Mouse (Mus musculus) urinary bladder, postnatal 14 days (tissue): ENCODE measurements around the gene Vasp.

Experiments
- DNase-seq: peaks from one replicate; pipeline ENCODE4 v3.0.0; 2021; ENCODE audit warnings: low spot score

The Vasp gene

DNA sequence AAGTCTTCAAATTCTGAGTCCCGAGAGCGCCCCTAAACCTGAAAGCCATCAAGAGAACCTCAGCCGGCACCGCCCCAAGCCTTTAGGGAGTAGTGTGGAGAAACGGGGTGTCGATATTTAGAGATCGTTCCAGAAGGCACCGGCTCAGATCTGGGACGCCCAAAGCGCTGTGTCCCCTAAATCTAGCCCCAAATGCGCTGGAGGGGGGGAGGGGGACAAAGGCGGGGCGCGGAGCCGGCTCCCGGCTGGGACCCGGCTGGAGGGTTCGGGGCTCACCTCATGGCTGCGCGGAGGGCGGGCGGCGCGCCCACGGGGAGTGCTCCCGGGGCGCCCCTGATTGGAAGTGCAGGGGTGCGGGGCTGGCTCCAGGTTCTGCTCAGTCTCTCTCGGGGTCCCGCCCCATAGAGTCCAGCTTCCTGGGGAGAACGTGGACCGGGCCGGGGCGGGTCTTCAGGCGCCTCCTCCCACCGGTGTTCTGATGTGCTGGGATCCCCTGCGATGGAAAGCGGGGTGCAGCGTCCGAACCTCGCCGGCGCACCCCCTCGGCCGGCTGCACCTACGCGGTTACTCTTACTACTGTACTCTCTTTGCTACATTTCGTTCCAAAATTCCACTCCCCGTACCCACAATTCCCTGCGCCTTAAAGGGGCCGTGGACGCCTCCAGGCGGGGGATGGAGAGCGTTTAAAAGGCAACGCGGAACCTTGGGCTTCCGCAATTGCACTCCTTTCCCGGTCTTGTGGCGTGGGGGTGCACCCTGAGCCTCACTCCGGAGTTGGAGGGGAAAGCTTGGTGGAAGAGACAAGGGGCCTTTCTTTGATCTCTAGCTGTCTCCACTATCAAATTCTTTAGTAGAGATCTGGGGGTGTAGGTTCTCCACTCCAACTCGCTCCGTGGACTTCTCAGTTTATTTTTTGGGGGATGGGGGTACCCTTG is at the start of gene Vasp:
TSS of gene Vasp (minus strand) at position 580 of the 935 bp plus-strand sequence.
- DNase-seq, result peak; percentile 89

DNA sequence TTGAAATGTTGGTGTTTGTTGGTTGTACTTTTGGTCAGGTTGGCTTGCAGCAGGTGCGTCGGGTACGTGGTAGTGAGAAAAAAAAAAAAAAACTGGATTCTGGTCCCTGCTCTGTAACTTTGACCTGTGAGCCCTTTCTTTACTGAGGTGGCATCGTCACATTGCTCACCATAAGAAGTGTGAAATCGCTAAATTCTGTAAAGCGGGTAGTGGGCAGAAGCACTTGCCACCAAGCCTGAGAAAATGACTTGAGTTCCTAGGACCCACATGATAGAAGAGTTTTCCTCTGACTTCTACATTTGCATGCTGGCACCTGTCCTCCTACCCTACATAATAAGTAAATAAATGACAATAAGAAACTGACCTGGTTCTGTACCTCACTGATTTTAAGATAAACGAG is 49.0 kb upstream of the Vasp start:
- DNase-seq, result no peak

DNA sequence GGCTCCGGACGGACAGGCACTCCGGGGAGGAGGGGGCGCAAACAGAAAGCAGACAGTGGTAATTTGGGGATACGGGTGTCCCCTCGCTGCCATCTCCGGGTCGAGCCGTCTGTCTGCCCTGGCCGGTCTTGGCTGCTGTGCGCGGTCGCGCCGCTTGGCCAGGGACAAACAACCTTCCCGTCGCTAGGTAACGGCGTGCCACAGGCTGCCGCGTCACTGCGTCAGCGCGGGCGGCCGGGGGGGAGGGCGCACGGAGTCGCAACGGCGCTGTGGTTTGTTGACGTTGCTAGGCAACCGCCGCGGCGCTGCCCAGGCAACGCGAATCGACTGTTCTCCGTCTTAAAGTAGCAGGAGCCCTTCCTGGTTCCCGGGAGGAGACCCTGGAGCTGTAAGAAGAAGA is 48.3 kb upstream of the Vasp start:
- DNase-seq, result peak; percentile 97

DNA sequence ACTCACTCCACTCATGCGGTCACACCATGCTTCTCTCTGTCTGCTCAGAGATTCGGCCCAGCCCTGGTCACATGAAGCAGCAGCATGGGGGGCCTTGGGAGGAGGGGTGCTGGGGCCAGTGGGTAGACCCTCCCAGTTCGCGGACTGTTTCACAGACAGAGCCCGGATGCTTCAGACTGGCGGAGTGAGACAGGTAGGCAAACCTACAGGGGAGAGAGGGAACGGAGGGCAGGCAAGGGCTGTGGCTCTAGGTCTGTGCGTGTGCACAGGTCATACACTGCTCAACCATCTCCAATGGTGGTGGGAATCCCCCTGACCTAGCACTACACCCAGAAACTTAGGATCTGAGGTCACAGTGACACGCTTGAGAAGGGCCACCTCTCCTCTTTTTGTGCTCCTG is 47.8 kb upstream of the Vasp start:
- DNase-seq, result no peak

DNA sequence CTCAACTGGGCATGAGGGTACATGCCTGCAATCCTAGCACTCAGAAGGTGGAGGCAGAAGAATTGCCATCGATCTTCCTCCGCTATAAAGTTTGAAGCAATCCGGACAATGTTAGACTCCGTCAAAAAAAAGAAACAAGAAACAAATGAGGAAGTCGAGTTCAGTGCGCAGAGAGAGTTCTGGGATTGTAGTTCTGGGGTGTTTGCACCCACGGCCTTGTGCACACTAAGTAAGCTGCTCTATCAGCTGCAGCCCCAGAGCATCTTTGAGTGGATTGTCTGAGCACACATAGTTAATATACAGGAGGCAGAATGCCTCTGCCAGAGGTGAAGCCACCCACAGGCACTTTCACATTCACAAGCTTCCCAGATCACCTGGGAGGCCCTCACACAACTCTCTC is 47.1 kb upstream of the Vasp start:
- no peak for DNase-seq

DNA sequence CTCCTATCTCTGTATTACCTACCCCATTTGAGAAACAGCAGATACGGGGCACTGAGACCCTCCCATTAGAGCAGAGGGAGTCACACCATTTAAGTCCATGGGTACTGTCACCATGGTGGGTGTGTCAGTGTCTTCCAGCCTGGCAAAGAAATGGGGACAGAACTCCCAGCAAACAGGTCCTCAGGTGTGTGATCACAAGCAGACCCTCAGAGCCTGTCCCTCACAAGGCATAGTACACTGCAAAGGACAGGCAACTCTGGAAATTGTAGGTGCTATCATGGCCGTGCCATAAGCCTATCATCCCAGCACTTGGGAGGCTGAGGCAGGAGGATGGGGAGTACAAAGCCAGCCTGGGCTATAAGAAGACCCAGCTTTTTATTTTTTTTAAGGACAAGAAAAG is 46.6 kb upstream of the Vasp start:
- no peak for DNase-seq

DNA sequence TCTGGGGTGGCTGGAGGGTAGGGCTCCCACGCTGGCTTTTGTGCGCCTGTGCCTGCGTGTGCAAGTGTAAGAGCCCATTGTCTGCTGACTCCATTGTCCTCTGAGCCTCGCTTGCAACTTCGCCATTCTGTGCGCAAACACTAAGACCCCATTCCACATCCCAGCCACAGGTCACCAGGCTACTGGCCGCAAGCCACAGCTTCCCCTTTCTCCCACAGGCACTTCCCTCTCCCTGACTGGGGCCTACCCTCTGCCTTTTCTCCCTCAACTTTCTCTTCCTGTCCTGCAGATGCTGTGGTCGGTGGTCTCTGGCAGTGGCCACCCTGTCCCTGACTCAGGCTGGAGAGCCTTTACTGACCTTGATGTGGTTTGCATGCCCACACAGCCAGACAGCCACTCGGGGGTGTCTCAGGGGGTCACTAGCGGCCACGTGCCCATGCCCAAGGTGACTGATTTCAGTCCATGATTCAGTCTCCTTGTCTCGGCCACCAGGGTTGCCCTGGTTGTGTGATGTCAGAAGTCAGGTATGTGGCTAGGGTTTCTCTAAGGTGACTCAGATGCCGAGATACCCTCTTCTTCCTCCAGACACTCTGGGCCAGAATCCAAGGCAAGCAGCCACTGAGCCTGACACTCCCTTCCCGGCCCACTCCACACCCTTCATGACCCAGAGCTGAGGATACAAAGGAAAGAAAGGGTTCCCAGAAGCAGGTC is 45.0 kb upstream of the Vasp start:
- peak; percentile 65 for DNase-seq

DNA sequence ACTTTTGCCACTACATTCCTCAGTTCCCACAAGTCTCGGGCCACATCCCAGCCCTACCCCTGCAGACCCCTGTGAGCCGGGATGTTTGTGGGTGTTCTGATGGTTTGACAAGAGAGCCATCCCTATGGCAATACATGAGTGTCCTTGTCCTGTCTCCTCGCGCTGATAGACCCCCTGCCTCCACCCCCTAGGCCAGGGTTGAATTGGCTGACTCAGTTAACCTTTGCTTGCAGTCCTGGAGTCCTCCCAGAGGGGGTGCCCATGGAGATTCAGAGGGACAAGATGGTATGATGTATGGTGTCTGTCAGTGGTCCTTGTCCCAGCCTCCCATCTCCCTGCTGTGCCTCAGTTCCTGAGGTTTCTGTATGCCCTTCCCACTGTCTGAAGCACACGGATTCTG is 42.4 kb upstream of the Vasp start:
- no peak for DNase-seq

DNA sequence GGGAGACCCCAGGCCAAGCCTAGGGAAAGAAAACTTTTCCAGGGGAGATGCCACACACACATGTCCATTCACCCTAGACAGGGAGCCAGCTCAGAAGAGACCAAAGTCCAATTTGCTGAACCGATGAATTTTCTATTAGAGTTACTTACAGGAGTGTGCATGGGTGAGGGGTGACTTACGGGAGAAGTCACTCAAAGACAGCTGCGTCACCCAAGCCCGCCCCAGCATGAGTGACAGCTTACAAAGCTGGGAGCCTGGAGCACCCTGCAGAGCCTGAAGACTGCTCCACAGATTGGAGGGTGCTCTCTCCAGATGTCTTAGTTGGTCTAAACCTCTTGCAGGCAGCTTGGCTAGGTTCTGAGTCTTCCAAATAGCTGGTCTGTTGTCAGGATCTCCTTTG is 40.4 kb upstream of the Vasp start:
- DNase-seq, result no peak

DNA sequence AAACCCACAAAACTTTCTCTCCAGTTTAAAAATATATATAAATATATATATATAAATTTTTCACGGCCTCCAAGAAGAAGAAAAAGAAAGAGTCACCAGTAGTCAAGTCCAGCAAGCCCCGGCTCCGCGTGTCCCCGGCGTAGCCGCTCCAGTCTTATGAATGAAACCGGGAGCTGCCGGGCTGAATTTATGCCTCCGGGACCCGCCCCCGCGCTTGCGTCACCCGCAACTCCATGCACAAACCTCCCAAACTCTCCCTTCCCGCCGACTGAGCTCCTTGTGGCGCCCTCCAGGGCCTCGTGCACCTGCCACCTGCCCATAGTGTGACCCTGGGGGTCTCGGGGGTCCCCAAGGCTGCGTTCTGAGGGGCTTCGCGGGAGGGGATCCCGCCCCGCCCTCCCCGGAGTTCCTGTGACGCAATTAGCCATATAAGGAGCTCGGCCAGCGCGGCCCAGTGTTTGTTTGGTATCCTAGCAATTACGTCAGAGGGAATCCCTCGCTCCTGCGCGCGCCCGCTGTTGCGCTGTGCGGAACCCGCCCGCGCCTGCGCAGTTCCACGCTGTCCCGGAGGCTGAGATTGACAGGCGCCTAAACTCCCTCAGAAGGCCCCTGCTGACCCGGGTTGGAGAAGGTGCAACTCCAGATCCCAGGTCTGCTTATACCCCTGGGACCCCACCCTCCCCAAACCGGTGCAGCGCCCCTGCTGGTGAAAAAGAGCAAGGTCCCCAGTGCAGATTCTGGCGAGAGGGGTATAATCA is 38.4 kb upstream of the Vasp start, which contains the start of gene Fosb:
TSS of gene Fosb (minus strand) at position 168 of the 758 bp plus-strand sequence.
- DNase-seq, result peak; percentile 95

DNA sequence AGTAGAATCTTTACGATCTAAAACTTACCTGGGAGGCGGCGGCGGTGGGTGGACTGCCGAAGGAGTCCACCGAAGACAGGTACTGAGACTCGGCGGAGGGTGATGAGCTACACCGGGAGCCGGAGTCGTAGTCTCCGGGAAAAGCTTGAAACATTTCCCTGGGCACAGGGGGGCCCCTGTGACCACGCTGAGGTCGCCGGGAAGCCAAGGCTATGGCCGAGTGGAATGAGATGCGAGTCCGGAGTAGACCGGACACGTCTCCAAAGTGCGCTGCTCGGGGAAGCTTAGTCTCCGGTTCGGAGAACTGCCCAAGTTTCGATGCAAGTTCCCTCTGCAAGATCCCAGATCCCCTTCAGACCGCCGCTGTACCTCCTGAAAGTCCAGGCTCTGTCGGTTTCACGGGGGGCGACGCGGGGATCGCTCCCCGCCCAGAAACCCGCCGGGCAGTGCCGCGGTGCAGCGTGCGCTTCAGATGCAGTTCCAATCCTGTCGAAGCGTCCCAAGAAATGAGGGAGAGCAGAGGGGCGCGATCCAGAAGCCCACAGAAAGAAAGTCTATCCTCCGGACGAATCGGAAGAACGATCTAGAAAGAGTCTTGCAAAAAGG is 37.8 kb upstream of the Vasp start:
- DNase-seq, result no peak

DNA sequence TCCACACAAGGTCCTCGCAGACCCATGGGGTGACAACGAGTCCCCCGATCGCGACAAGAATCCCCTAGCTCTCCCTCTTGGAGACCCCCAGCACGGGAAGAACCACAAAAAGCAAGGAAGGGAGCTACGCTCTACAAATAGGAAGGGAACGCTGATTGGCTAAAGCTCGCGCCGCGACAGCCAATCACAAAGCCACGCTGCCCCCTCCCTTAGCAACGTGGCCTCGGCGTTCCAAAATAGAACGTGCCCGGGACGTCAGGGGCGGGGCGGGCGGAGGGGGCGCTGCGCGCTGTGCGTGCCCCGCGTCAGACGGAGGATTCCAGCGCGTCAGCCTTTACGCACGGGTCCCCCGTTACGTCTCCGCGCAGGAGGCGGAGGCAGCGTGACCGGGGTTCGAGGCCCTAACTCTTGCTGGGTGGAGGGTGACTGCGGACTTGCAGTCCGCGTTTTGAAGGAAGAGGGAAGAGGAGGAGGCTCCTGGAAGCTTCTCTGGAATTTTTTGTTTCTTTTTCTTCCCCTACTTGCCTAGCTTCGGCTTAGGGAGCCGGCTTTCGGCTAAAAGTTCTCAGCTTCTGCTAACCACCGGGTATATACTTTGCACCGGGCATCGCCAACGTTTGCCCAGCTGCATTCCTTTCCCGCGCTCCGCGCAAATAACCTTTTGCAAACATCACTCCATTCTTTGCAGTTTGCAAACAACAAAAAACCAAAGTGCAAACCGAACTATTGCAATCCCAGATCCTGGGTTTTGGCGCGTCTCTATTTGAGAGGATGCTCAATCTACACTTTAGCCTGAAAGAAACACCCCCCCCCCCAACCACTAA is 37.0 kb upstream of the Vasp start:
- DNase-seq, result peak; percentile 96

DNA sequence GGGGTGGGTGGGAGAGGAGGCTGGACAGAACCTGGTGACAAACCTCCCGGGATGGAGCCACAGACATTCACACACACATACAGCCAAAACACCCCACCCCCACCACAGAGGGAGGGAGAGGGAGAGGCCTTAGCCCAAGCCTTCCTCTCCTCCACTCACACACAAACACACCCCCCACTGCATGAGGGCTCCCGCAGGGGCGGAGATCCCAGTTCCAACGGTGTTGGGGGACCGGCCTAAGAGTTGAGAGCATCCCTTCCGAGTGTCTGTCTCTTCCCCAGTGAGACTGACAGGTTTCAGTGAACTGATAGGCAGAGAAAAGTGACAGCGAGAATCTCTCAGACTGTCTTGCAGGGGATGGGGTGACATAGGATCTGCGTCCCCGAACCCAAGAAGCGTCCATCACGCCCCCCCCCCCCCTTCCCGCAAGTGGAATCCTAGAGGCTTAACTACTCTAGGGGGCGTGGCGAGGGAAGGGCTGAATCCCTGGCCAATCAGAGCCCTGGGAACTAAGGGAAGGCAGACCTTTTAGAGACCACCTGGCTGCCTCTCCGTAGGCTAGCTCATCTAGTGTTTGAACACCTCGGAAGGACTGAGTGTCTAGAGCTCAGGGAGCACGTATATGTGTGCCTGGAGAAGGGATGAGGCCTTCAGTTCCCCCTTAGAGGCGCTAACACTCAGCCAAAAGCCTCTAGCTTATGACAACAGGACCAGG is 36.3 kb upstream of the Vasp start:
- DNase-seq, result peak; percentile 83

DNA sequence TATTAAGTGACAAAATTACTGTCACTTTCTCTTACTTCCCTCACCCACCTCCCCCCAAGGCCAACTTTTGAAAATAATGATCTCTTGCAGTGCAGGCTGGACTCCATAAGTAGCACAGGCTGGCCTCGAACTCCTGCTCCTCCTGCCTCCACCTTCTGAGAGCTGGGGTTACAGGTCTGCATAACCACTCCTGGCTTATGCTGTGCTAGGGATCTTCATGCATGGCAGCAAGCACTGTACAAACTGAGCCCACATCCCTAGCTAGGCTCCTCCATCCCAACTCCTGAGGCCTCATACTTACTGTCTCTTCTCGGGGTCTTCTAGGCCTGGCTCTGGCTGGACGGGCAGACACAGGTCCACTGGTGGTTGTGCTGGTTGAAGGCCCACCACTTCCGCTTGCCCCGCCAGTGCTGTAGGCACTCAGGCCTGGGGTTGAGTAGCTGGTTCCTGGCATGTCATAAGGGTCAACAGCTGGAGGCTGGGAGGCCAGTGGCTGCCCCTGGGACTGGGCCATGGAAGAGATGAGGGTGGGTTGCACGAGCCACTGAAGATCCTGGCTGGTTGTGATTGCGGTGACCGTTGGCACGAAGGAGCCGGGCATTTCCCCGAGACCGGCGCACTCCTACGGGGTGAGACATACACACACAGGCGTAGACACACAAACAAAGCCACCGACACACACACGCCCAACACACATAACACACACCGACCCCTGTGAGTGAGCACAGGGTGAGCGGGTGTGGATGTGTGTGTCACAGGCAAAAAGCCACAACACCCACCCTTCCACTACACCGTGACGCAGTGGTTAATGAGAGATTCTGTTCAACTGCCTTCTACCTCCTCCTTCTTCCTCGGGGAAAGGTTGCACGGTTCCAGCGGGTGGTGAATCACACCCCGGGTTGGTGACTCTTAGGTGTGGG is 35.5 kb upstream of the Vasp start:
- DNase-seq, result no peak

DNA sequence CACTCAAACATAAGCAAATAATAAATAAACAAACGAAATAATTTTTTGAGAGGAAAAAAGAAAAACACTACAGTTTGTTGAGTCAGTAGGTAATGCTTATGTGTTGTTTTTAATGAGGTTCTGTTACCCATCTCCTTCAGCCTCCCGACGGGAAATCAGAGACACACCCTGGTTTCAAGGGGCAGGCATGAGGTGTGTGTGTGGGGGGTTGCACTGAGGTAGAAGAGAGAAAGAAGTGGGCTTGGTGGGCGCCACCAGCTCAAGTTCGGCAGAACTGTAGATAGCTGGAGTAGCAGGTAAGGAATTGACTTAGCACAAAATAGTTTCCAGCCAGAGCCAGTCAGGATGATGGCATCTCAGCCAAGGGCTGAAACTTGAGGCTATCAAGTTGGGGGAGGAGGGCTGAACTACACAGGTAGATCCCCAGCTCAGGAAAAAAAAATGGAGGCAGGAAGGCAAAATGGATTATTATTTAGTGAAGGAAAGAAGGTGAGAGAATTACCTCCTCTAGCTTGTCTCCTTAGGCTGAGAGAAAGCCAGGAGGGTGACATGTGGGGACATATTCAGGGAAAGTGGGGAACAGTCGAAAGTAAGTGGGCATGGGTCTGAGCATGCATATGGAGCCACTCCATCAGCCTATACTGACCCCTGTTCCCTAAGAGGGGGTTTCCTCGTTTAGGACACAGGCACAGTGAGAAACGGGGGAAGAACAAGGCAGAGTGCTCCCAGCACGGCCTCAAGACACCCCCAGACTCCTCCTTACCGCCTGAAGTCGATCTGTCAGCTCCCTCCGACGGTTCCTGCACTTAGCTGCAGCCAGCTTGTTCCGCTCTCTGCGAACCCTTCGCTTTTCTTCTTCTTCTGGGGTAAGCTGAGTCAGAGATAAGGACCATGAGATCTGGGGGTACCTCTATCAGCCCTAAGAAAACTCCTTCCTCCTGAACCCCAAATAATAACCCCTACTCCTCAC is 34.5 kb upstream of the Vasp start:
- no peak for DNase-seq

DNA sequence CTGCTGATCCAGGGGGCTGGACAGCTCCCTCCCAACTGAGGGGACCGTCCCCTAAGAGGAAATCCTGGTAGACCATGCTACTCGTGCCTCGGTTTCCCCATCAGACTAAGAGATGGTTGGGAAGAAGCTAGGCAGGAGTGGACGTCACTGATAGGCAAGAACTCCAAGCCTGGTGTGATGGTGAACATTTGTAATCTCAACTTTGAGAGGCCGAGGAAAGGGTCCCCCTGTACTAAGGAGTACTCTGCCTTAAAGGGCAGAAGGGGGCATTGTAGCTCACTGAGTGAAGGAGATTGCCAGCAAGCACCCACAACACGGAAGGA is 33.8 kb upstream of the Vasp start:
- no peak for DNase-seq

DNA sequence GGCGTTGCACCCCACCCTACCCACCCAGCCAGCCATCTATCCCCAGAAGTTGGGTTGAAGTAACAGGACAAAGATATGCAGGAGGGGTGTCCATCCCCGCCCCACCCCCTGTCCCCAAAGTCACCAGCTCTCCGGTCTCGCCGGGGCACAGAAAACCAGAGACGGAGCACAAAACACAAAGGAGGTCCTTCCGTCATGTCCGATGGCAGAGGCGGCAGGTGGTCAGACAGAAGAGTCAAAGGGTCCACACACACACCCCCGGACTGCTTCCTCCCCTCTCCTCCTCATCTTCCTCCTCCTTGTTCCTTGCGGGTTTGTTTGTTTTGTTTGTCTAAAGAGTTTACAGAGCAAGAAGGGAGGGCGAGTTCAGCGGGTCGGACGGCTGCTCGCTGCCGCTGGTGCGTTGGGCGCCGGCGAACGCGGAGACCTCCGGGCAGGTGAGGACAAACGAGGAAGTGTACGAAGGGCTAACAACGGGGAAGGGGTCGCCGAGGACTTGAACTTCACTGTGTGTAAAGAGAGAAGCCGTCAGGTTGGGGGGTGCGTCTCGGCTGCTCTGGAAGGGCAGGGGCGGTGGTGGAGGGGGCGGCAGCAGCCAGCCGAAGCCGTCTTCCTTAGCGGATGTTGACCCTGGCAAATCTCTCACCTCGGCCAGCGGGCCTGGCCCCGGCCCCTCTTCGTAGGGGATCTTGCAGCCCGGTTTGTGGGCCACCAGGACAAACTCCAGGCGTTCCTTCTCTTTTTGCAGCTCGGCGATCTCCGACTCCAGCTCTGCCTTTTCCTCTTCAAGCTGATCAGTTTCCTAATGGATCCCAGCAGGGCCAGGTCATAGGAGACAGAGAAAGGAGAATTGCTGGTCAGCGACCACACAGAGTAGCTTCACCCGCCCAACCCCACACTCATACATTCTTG is 33.1 kb upstream of the Vasp start:
- DNase-seq, result no peak
